Mouse (Mus musculus) liver, adult 2 months (tissue): Measurements from ENCODE around the gene Ntn5. TPM values are rescaled to one million over a fixed set of nuclear protein-coding genes. Genes with fewer than 3 reads are reported as not detected.
A peak's percentile ranks its signal among the peaks of the same experiment; 100 is the strongest.

Experiments used
- DNase-seq: peaks from one replicate; pipeline ENCODE4 v3.0.0-alpha.2; 2011; ENCODE audit warnings: low read depth, low spot score; ENCODE audit errors: extremely low read depth
- H3K27ac ChIP-seq: fragments of 200-500 bp; replicated peaks from 2 replicates; pipeline ENCODE4 v1.5.1; 2012; ENCODE audit warnings: low read depth, mild to moderate bottlenecking, control low read depth, inconsistent platforms, low read length; ENCODE audit not compliant: insufficient read depth
- H3K27me3 ChIP-seq: fragments of 200-500 bp; 2 replicates; pipeline ENCODE4 v1.6.1; 2012; ENCODE audit warnings: mild to moderate bottlenecking, moderate library complexity, low read length, inconsistent platforms; ENCODE audit not compliant: control insufficient read depth, insufficient read depth
- H3K36me3 ChIP-seq: fragments of 200-500 bp; 2 replicates; pipeline ENCODE4 v1.6.1; 2012; ENCODE audit warnings: low read length, inconsistent platforms; ENCODE audit not compliant: control insufficient read depth, insufficient read depth
- H3K4me1 ChIP-seq: fragments of 200-500 bp; 2 replicates; pipeline ENCODE4 v1.6.1; 2011; ENCODE audit warnings: low read length; ENCODE audit not compliant: control insufficient read depth, insufficient read depth
- H3K4me3 ChIP-seq: fragments of 200-500 bp; 2 replicates; pipeline ENCODE4 v1.5.1; 2011; ENCODE audit warnings: low read depth, mild to moderate bottlenecking, control low read depth, low read length, moderate library complexity; ENCODE audit not compliant: insufficient read depth
- H3K79me2 ChIP-seq: fragments of 200-500 bp; 2 replicates; pipeline ENCODE4 v1.6.1; 2012; ENCODE audit warnings: inconsistent platforms, mild to moderate bottlenecking, low read length, moderate library complexity; ENCODE audit not compliant: control insufficient read depth, insufficient read depth
- H3K9ac ChIP-seq: fragments of 200-500 bp; 2 replicates; pipeline ENCODE4 v1.6.1; 2012; ENCODE audit warnings: low read depth, mild to moderate bottlenecking, control low read depth, inconsistent platforms, low read length
- CTCF ChIP-seq: fragments of 200-500 bp; IDR thresholded peaks from 2 replicates; pipeline ENCODE4 v1.5.1; 2011; ENCODE audit warnings: low read depth, low read length, control low read depth
- POLR2A ChIP-seq: fragments of 200-500 bp; IDR thresholded peaks from 2 replicates; pipeline ENCODE4 v1.6.1; 2011; ENCODE audit warnings: low read length, control low read depth; ENCODE audit not compliant: insufficient read depth; ENCODE audit errors: extremely low read depth
- WGBS: fragments of 180-500 bp; shearing (Covaris S2); methylation state at CpG from one replicate; pipeline ENCODE4 v1.1.7; 2018; 5-methylcytosine and 5-hydroxymethylcytosine counted together
- polyA plus RNA-seq: library from polyadenylated mRNA; depleted of rRNA; stranded (reverse); fragments of >200 nt; gene quantifications from 2 replicates; pipeline ENCODE4 v1.2.3, GENCODE M21; 2012
- total RNA-seq: library from RNA; depleted of rRNA; stranded (reverse); fragments of >200 nt; gene quantifications from 2 replicates; pipeline ENCODE4 v1.2.3, GENCODE M21; 2014

Ntn5 gene
- total and polyA plus RNA-seq, 2 experiments, result not detected

DNA sequence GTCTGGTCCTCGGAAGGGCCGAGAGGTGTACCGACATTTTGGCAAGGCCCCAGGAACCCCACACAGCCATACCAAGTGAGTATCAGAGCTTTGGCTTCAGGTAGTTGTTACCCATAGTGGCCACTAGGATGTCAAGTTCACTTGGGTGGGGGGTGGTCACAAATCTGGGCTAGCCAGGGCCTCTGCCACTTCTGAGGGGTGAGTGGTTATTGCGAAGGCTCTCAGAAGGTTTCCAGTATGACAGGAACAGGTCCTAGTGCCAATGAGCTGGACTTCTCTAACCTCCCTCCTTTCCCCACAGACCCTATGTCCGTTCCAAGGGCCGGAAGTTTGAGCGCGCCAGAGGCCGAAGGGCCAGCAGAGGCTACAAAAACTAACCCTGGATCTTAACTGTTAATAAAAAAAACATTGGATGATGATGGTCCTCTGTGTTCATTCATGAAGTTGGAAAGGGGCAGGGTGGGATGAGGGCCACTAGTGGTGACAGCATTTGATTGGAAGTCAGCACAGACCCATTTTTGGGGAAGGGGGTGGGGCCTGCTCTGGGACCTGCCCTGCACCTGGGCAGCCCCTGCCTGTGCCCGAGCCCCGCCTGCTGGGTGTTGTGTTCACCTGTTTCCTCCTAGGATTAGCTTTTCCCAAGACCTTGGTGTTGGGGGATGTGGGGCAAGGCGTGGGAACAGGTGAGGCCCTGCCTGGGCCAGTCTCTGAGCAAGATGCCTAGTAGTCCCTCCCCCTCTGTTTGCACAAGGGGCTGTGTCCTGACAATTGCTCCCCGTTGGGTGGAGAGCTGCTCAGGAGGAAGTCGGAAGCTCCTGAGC lies 36.8 kb downstream of the Ntn5 start, which contains the start of gene Fam83e:
Fam83e (plus strand) TSS at position 800 of the 821 bp plus-strand sequence.
- no peak within 1 kb of the TSS for H3K27ac ChIP-seq

DNA sequence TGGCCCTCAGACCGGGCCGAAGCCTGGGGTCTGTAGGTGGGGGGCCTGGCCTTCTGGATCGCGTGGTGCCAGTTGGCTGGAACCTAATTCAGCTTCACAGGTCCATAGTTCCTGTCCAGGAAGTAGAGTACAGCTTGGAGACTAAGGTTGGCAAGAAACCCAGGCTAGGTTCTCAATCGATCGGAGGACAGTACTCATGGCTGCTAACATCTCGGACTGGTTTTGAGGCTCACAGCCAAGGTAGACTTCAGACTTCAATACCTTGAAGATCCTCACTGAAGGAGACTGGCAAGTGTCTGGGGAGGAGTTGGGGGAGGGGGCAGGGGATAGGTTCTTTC lies 37.4 kb downstream of the Ntn5 start:
- no peak overlapping the region for H3K27ac ChIP-seq
- H3K4me1 ChIP-seq, result peaks cover 12% of the 10 kb centered on the region
- no peak overlapping the region for H3K9ac ChIP-seq
- peaks cover 7% of the 10 kb centered on the region for H3K36me3 ChIP-seq
- H3K27me3 ChIP-seq, result no peaks in the 10 kb centered on the region
- H3K4me3 ChIP-seq, result no peak overlapping the region
- TF ChIP-seq POLR2A (no peak), CTCF (no peak)
- WGBS, result 56% methylated on average over 7 of the region's 7 CpGs
- DNase-seq, result peak; percentile 39
- peaks cover 5% of the 10 kb centered on the region; the same call in 1 of the 2 replicates for H3K79me2 ChIP-seq

More for the DNA sequence above, 36.8 kb downstream of the Ntn5 start, which contains the start of gene Fam83e:
- peaks cover 5% of the 10 kb centered on the region; the same call in 1 of the 2 replicates for H3K79me2 ChIP-seq
- H3K36me3 ChIP-seq, result peaks cover 7% of the 10 kb centered on the region
- H3K4me1 ChIP-seq, result peaks cover 17% of the 10 kb centered on the region
- no peak within 1 kb of the TSS for H3K4me3 ChIP-seq
- no peak within 1 kb of the TSS for H3K9ac ChIP-seq
- TF ChIP-seq CTCF (peak; percentile 18; the same call in 1 of the 2 replicates), POLR2A (no peak)
- H3K27me3 ChIP-seq, result no peaks in the 10 kb centered on the region
- no peak for DNase-seq
- 81% methylated on average over 14 of the region's 14 CpGs for WGBS

DNA sequence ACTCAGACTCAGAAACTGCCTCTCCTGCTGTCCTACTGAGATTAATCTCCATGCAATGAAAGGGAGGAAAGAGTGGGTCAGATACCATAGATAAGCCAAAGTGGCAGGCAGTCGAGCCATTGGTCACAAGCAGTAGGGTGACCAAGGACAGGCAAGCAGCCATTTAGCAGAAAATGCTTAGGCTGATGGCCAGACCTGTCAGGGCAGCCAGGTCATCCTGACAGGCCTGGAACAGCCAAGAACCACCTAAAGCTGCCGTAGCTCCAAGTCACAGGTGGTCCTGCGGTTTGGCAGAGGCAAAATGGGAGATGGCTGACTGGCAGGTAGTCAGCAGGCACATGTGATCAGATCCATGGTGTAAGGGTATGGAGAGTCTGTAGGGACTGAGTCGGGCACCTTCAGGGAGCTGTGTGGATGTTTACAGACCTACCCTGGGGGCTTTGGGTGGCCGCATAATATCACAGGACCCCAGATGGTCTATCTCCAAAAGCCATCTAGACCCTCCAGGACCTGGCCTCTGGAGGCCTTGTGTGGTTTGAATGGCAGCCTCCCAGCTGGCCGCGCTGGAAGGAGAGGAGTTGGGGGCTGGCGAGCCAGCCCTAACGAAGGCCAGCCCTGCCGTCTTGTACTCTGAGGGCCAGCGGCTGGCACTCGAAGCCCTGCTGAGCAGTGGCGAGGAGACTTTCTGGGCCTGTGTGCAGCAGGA lies 38.0 kb downstream of the Ntn5 start:
- H3K27ac ChIP-seq, result no peak overlapping the region
- TF ChIP-seq POLR2A (no peak), CTCF (no peak)
- no peaks in the 10 kb centered on the region for H3K27me3 ChIP-seq
- peaks cover 9% of the 10 kb centered on the region for H3K4me1 ChIP-seq
- peaks cover 7% of the 10 kb centered on the region for H3K36me3 ChIP-seq
- peak; percentile 53 for DNase-seq
- H3K4me3 ChIP-seq, result no peak overlapping the region
- WGBS, result 77% methylated on average over 13 of the region's 13 CpGs
- H3K9ac ChIP-seq, result no peak overlapping the region
- peaks cover 5% of the 10 kb centered on the region; the same call in 1 of the 2 replicates for H3K79me2 ChIP-seq

DNA sequence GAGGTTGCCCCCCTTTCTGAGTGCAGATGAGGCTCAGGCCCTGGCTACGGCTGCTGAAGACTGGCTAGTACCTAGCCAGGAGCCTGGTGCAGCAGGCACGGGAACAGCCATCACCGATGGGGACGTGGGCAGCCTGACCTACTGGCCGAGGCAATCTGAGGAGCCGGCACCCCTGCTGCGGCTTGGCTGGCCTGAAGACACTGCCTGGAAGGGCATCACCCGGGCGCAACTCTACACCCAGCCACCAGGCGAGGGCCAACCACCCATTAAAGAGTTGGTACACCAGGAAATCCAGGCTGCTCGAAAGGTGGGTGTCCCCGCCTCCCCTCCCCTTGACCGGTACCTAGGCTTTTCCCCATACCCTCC lies 38.5 kb downstream of the Ntn5 start:
- no peak overlapping the region for H3K4me3 ChIP-seq
- no peak for TF ChIP-seq CTCF
- TF ChIP-seq POLR2A, result no peak
- no peak overlapping the region for H3K27ac ChIP-seq
- H3K27me3 ChIP-seq, result no peaks in the 10 kb centered on the region
- H3K4me1 ChIP-seq, result peaks cover 9% of the 10 kb centered on the region
- peaks cover 7% of the 10 kb centered on the region for H3K36me3 ChIP-seq
- H3K9ac ChIP-seq, result no peak overlapping the region
- peaks cover 5% of the 10 kb centered on the region; the same call in 1 of the 2 replicates for H3K79me2 ChIP-seq
- 91% methylated on average over 13 of the region's 13 CpGs for WGBS
- DNase-seq, result no peak

DNA sequence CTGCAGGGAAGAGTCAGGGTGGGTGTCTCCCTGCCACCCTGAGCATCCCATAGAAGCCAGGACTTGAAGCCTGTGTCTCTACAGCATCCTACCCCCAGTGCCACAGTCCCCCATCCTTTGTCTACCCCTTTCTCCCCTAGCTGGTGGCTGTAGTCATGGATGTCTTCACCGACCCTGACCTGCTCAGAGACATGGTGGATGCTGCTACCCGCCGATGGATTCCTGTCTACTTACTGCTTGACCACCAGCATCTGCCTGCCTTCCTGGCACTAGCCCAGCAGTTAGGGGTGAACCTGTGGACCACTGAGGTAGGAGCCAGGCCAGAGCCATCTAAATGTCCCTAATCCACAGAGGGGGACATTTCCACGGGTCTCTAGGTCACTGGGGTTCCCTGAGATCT lies 39.5 kb downstream of the Ntn5 start:
- no peak overlapping the region for H3K27ac ChIP-seq
- H3K9ac ChIP-seq, result no peak overlapping the region
- H3K4me1 ChIP-seq, result peaks cover 9% of the 10 kb centered on the region
- WGBS, result 93% methylated on average over 4 of the region's 4 CpGs
- TF ChIP-seq CTCF (no peak), POLR2A (no peak)
- no peaks in the 10 kb centered on the region for H3K27me3 ChIP-seq
- H3K4me3 ChIP-seq, result no peak overlapping the region
- H3K36me3 ChIP-seq, result peaks cover 7% of the 10 kb centered on the region
- peaks cover 2% of the 10 kb centered on the region; the same call in 1 of the 2 replicates for H3K79me2 ChIP-seq
- DNase-seq, result no peak

DNA sequence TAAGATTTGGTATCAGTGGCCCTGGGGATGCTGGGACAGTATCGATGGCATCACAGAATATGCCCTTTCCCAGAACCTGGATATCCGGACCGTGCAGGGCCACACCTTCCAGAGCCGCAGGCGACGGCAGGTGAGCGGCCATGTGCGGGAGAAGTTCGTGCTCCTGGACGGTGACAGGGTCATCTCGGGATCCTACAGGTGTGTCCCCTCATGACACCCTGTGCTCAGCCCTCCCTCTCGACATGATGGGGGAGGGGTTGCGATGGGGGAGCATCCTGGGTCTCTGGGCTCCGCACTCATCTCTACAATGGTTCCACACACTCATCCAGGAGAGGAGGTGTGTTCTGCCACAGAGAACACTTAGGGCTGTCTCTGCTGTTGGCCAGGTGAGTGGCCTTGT lies 40.0 kb downstream of the Ntn5 start:
- 94% methylated on average over 14 of the region's 14 CpGs for WGBS
- no peaks in the 10 kb centered on the region for H3K79me2 ChIP-seq
- H3K36me3 ChIP-seq, result peaks cover 7% of the 10 kb centered on the region

More for the DNA sequence above, 40.0 kb downstream of the Ntn5 start:
- TF ChIP-seq POLR2A (no peak), CTCF (no peak)
- Histone ChIP-seq H3K4me1 (peaks cover 8% of the 10 kb centered on the region), H3K4me3 (no peak overlapping the region), H3K27me3 (no peaks in the 10 kb centered on the region), H3K9ac (no peak overlapping the region), H3K27ac (no peak overlapping the region)
- no peak for DNase-seq
